9 mouse cellular contexts compared by ENCODE assay signal in genomic region chr16:89896885-89897546, GRCm38 (mm10).
DNase-seq lines count a peak whose midpoint lies in the region; ATAC-seq and TF ChIP-seq lines count a peak whose summit lies in the region.
"Had no signal": no experiment of that assay in that cellular context is flagged by ENCODE, and none has a peak within 500 bp of the region (broad histone marks: within the 10 kb centered on the region; RNA-seq: fewer than 3 reads in every experiment).

No protein-coding gene starts in this region.

- peak overlapping the region; percentile 89 for H3K27ac ChIP-seq in layer of hippocampus, adult 2 months
- H3K27ac ChIP-seq in cerebellum, adult 2 months (ENCODE audit: insufficient read depth, low read length): peak overlapping the region; percentile 19
- H3K27ac ChIP-seq: midbrain, embryonic 12.5 days had no signal

- H3K27me3 ChIP-seq in cerebellum, adult 2 months (ENCODE audit: control insufficient read depth, insufficient read depth, low read length): no peaks in the 10 kb centered on the region
- H3K27me3 ChIP-seq: midbrain, embryonic 12.5 days had no signal

- TF ChIP-seq POLR2A in cerebellum, adult 2 months (IDR thresholded peaks at IDR 0.05; ENCODE audit: borderline replicate concordance, insufficient read depth, low read length): no peak

- WGBS in cerebellum, adult 2 months: 13% methylated on average over 20 of the region's 20 CpGs

- no peak for TF ChIP-seq CTCF in layer of hippocampus, adult 2 months (conservative IDR thresholded peaks at IDR 0.05)
- TF ChIP-seq CTCF in cerebellum, adult 2 months (IDR thresholded peaks at IDR 0.05; ENCODE audit: borderline replicate concordance, insufficient read depth, low read depth, low read length): no peak

- H3K4me3 ChIP-seq in layer of hippocampus, adult 2 months: peak overlapping the region; percentile 53
- H3K4me3 ChIP-seq in cerebellum, adult 2 months (replicated peaks; ENCODE audit: insufficient read depth, low read depth, low read length): peak overlapping the region; percentile 45
- H3K4me3 ChIP-seq: midbrain, embryonic 12.5 days had no signal

- peaks cover 56% of the 10 kb centered on the region for H3K4me1 ChIP-seq in cerebellum, adult 2 months (ENCODE audit: control insufficient read depth, insufficient read depth, low read length)

- ATAC-seq in CD4-positive, CD25-positive, alpha-beta regulatory T cell, adult 4 months: no peak

- peak; percentile 10 for DNase-seq in CD4-positive, CD25-positive, alpha-beta regulatory T cell, adult 2 months (ENCODE audit: low read depth, low spot score)
- DNase-seq in layer of hippocampus, adult 2 months (ENCODE audit: low spot score in 2 of 2): no peak
- DNase-seq in layer of hippocampus, adult 9-10 months (ENCODE audit: low spot score): no peak
- DNase-seq in cerebellum, adult 2 months: peak; percentile 81 to 86
- DNase-seq in gastrocnemius, postnatal 10 days: peak; percentile 39
- DNase-seq in MN1 (ENCODE audit: low spot score): no peak
- DNase-seq in thymus, postnatal 14 days: no peak

Comparison
In these comparisons a context has a peak if more than half of its experiments do, and no peak if none do; other contexts are left out.
1. DNase-seq: peak in CD4-positive, CD25-positive, alpha-beta regulatory T cell, adult 2 months (single experiment), cerebellum, adult 2 months (2 of 2) and gastrocnemius, postnatal 10 days (single experiment); none in layer of hippocampus, adult 2 months (0 of 2), layer of hippocampus, adult 9-10 months (single experiment), MN1 (single experiment) and thymus, postnatal 14 days (single experiment).